Mouse (Mus musculus): ENCODE measurements around the gene Ephb1.

GRCm38 (mm10) chr9:101981161-101981560 lies 373.3 kb downstream of the Ephb1 start:
- no peak for TF ChIP-seq ZC3H11A (IDR thresholded peaks at IDR 0.05; ENCODE audit: low read depth, low read length)
- TF ChIP-seq POLR2AphosphoS2 (IDR thresholded peaks at IDR 0.05; ENCODE audit: low read depth, low read length), result no peak
- no peak for TF ChIP-seq ETS1 (conservative IDR thresholded peaks at IDR 0.05; ENCODE audit: low read depth, low read length)

Data from CH12.LX (cell line).